Mouse (Mus musculus) intestine, embryonic 15.5 days (tissue): ENCODE results near the gene Stag1. TPM values are rescaled to one million over a fixed set of nuclear protein-coding genes. Genes with fewer than 3 reads are reported as not detected.

Experiments
- ATAC-seq: fragments of 200-750 bp; cut with Nextera tagmentation; 2 replicates; pipeline ENCODE4 v1.8.0; 2017; ENCODE audit warnings: moderate TSS enrichment, moderate library complexity
- H3K27ac ChIP-seq: fragments of 300-500 bp; sonication (generic); 2 replicates; pipeline ENCODE4 v1.5.1; 2015; ENCODE audit warnings: mild to moderate bottlenecking, inconsistent platforms
- H3K27me3 ChIP-seq: fragments of 300-500 bp; sonication (generic); replicated peaks from 2 replicates; pipeline ENCODE4 v1.6.1; 2015; ENCODE audit warnings: inconsistent platforms
- H3K36me3 ChIP-seq: fragments of 300-500 bp; sonication (generic); 2 replicates; pipeline ENCODE4 v1.6.1; 2015; ENCODE audit warnings: inconsistent platforms
- H3K4me1 ChIP-seq: fragments of 300-500 bp; sonication (generic); replicated peaks from 2 replicates; pipeline ENCODE4 v1.6.1; 2015; ENCODE audit warnings: inconsistent platforms
- H3K4me2 ChIP-seq: fragments of 300-500 bp; sonication (generic); replicated peaks from 2 replicates; pipeline ENCODE4 v1.6.1; 2015; ENCODE audit warnings: mild to moderate bottlenecking, inconsistent platforms
- H3K4me3 ChIP-seq: fragments of 300-500 bp; sonication (generic); replicated peaks from 2 replicates; pipeline ENCODE4 v1.5.1; 2015; ENCODE audit warnings: inconsistent platforms
- H3K9ac ChIP-seq: fragments of 300-500 bp; sonication (generic); 2 replicates; pipeline ENCODE4 v1.6.1; 2015; ENCODE audit warnings: inconsistent platforms
- H3K9me3 ChIP-seq: fragments of 300-500 bp; sonication (generic); 2 replicates; pipeline ENCODE4 v1.6.1; 2016; ENCODE audit warnings: inconsistent platforms
- WGBS: fragments of 180-500 bp; shearing (Covaris S2); methylation state at CpG from one replicate; pipeline ENCODE4 v1.1.7; 2015; 5-methylcytosine and 5-hydroxymethylcytosine counted together
- polyA plus RNA-seq: library from polyadenylated mRNA; unstranded; fragments of >200 nt; fragmentation: Nextera tagmentation; extraction: Ambion mirVana; gene quantifications from 2 replicates; pipeline ENCODE4 v1.2.1, GENCODE M21; 2015

The Stag1 gene
- polyA plus RNA-seq, 1 experiment from 2014 or later: 37.3 TPM

DNA sequence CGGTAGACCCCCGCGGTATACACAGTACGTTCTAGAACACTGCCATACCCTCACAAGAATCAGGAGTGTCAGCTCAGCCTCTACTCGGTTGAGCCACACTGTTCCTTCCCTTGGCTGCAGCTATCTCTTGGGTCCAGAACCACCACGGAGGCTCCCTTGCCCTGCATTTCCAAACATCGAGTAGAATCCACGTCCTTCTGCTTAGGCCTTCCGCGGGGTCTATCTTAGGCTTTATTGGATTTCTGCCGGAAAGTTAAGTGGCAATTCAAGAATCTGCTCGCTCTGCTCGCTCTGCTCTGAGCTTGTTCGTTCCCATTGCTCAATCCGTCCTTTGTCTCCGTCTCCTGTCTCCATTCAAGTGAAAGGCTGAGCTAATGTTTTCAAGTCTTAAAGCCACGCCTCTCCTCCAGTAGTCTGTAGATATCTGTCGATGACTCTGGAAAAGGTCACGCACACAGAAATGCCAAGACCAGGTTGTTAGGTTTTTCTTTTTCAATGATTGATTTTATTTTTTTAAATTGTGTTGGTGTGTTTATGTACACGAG, 17.3 kb upstream of the Stag1 start:
- H3K9ac ChIP-seq: no peak overlapping the region
- H3K27me3 ChIP-seq: no peaks in the 10 kb centered on the region
- no peak overlapping the region for H3K4me3 ChIP-seq
- peak; percentile 32; the same call in 1 of the 2 replicates for ATAC-seq
- H3K27ac ChIP-seq: no peak overlapping the region
- H3K9me3 ChIP-seq: no peaks in the 10 kb centered on the region
- H3K4me2 ChIP-seq: peak overlapping the region; percentile 15; the same call in 1 of the 2 replicates
- 68% methylated on average over 20 of the region's 20 CpGs for WGBS
- no peaks in the 10 kb centered on the region for H3K36me3 ChIP-seq
- H3K4me1 ChIP-seq: peaks cover 17% of the 10 kb centered on the region; the same call in 1 of the 2 replicates

DNA sequence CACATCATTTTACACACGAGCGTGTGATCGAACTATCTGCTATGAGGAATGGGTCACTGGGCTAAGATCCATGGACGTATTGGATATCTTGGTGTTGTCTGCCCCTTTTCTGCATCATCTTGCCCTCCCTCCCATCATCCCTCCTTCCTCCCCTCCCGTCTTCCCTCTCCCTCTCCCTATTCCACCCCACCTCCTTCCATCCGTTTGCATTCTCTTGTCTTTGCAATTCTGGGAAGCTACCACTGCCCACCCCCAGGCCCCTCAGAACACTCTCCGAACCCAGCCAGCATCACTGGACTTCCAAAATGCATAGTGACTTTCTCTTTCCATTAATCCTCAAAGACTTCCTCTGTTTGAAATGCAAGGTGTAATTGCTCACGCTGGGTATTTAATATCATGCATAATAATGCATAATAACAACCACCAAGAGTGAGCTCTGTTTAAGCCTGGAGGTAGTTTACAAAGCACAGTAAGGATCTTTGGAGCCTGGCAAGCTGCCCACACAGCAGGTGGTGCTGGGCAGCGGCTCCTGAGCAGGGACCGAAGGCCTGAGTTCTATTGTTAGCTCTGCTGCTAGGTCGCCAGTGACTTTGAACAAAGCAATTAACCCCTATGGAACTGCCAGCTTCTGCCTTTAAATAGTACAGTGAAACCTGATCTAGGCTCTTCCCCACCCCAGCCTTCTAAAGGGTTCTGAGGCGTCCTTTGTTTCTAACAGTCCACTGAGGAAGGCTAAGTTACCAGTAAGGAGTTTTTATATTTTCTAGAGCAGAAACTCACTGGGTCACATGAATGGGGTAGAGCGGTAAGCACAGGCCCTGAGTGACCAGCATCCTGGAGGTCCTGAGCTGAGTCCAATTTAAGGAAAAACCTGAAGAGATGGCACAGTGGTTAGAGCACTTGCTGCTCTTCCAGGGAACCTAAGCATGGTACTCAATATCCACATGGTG, 15.8 kb upstream of the Stag1 start:
- WGBS: 49% methylated on average over 13 of the region's 13 CpGs
- H3K36me3 ChIP-seq: no peaks in the 10 kb centered on the region
- no peak overlapping the region for H3K9ac ChIP-seq
- peak overlapping the region; percentile 15; the same call in 1 of the 2 replicates for H3K27ac ChIP-seq
- no peaks in the 10 kb centered on the region for H3K27me3 ChIP-seq
- peaks cover 17% of the 10 kb centered on the region; the same call in 1 of the 2 replicates for H3K4me1 ChIP-seq
- H3K4me2 ChIP-seq: no peak overlapping the region
- peak; percentile 71 for ATAC-seq
- H3K9me3 ChIP-seq: no peaks in the 10 kb centered on the region
- no peak overlapping the region for H3K4me3 ChIP-seq

DNA sequence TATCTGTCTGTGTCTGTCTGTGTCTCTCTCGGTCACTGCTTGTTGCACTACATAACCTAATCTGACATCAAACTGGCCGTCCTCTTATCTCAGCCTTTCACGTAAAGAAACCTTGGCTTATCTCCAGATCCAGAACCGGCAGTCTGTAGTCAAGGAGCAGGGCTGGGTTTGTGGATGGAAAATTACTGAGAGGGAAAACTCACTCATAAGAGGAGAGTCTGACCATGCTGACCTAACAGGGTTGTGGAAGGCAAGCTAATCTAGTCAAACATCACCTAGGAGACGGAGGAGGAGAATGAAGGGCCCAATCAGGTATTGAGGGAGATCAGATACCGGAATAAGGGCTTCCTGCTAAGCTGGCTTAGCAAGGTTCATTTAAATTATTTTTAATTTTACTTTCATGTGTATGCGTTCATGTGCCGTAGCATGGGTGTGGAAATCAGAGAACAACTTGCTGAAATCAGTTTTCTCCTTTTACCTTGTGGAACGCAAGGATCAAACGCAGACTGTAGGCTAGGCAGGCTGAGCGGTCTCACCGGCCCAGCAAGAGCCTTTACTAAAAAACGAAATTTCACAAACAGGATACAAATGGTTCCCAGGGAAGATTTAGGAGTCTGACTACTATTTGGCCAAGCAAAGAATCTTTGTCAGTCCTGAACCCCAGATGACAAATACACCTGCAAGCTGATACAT, 14.6 kb upstream of the Stag1 start:
- peak; percentile 88 for ATAC-seq
- Histone ChIP-seq H3K4me3 (no peak overlapping the region), H3K27ac (no peak overlapping the region), H3K9me3 (no peaks in the 10 kb centered on the region), H3K9ac (no peak overlapping the region), H3K4me1 (peaks cover 17% of the 10 kb centered on the region; the same call in 1 of the 2 replicates), H3K36me3 (no peaks in the 10 kb centered on the region), H3K27me3 (no peaks in the 10 kb centered on the region), H3K4me2 (peak overlapping the region; percentile 16; the same call in 1 of the 2 replicates)
- WGBS: 45% methylated on average over 13 of the region's 13 CpGs

DNA sequence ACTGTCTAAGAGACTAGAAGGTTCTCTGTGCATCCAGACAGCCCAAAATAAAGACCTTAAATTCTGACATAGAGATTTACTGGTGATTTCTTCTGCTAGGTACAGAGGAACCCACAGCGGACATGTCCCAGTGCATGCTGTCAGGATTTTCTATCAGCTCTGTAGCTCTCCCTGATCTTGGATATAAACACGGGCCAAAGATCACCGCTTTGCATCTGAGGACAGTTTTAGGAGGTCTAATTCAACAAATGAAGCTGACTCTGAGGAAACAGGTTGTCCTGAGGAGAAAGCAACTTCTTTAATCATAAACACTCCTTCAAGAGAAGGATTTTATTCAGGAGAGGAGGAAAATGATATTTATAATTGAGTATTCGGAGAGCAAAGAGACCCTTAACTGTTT, 13.6 kb upstream of the Stag1 start:
- H3K4me2 ChIP-seq: peak overlapping the region; percentile 16; the same call in 1 of the 2 replicates
- H3K36me3 ChIP-seq: no peaks in the 10 kb centered on the region
- peaks cover 17% of the 10 kb centered on the region; the same call in 1 of the 2 replicates for H3K4me1 ChIP-seq
- 0 out of 2 replicates have a peak overlapping the region, but pooled peaks have one; percentile 11 for H3K27ac ChIP-seq
- H3K9me3 ChIP-seq: no peaks in the 10 kb centered on the region
- 43% methylated on average over 4 of the region's 4 CpGs for WGBS
- ATAC-seq: no peak
- H3K4me3 ChIP-seq: no peak overlapping the region
- no peaks in the 10 kb centered on the region for H3K27me3 ChIP-seq
- H3K9ac ChIP-seq: no peak overlapping the region; the same call in 1 of the 2 replicates

DNA sequence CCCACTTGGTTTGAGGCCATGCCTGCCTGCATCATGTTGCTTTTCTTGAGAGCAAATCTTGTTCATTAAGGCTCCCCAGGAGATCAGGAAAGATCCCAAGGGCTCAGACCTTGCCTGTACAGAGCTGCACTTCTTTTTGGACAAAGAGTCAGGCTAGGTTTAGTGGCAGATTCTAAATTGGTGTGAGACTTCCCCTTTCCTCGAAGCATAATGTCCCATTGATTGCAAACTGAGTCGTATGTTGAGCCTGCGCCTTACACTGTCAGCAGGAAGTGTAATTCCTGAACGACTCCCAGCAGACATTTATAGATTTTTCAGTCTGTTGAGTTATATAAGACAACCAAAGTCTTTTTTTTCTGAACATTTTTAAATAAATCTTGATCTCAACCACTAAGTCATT, 7.1 kb upstream of the Stag1 start:
- no peak for ATAC-seq
- WGBS: 61% methylated on average over 4 of the region's 4 CpGs

DNA sequence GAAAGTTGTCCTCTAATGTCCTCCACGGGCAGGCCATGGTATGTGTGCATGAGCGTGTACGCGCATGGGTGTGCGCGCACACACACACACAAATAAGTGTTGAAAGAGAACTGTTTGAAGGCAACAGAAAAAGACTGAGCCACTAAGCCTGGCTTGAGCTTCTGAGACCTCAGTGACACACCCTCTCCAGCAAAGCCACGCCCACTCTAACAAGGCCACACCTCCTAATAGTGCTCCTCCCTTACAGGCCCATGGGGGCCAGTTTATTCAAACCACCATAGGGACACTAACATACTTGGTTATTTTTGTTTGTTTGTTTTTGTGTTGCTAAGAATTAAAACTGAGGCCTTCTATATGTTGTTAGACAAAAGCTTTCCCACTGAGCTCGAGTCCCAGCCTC, 1.3 kb upstream of the Stag1 start:
- Histone ChIP-seq H3K9ac (no peak overlapping the region), H3K4me2 (no peak overlapping the region), H3K27me3 (no peaks in the 10 kb centered on the region), H3K9me3 (no peaks in the 10 kb centered on the region), H3K4me3 (no peak overlapping the region), H3K36me3 (no peaks in the 10 kb centered on the region), H3K27ac (no peak overlapping the region), H3K4me1 (no peaks in the 10 kb centered on the region)
- WGBS: 88% methylated on average over 8 of the region's 8 CpGs
- ATAC-seq: no peak

More for the DNA sequence above, 7.1 kb upstream of the Stag1 start:
- Histone ChIP-seq H3K9me3 (no peaks in the 10 kb centered on the region), H3K36me3 (no peaks in the 10 kb centered on the region), H3K4me2 (no peak overlapping the region), H3K9ac (no peak overlapping the region), H3K27ac (no peak overlapping the region), H3K4me1 (no peaks in the 10 kb centered on the region), H3K27me3 (no peaks in the 10 kb centered on the region), H3K4me3 (no peak overlapping the region)

DNA sequence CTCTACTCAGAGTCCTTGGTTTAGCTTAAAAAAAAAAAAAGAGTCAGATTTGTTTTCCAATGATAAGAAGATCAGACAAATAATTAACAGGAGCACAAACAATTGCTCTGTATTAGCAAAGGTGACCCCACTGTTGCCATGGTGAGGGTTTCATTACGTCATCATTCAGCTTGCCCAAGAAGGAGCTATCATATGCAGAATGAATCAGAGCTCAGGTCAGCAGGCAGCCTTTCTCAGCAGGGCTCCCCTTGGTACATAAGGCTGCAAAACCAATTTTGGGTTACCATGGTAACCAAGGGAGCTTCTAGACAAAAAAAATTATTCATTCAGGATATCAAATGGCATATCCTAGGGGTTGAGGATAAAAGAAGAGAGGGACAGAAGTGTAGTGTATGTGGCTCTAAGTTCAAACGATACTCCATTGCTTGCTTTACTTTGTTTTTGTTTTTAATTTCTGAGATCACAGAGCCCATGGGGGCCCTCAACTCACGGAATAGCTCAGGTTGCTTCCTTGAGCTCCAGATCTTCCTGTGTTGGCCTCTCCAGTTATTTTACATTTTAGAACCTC, 2.2 kb downstream of the Stag1 start:
- Histone ChIP-seq H3K9me3 (no peaks in the 10 kb centered on the region), H3K4me3 (no peak overlapping the region), H3K27me3 (no peaks in the 10 kb centered on the region), H3K36me3 (no peaks in the 10 kb centered on the region), H3K4me2 (no peak overlapping the region), H3K4me1 (no peaks in the 10 kb centered on the region), H3K27ac (no peak overlapping the region), H3K9ac (no peak overlapping the region)
- WGBS: 70% methylated on average over 3 of the region's 3 CpGs
- ATAC-seq: no peak

DNA sequence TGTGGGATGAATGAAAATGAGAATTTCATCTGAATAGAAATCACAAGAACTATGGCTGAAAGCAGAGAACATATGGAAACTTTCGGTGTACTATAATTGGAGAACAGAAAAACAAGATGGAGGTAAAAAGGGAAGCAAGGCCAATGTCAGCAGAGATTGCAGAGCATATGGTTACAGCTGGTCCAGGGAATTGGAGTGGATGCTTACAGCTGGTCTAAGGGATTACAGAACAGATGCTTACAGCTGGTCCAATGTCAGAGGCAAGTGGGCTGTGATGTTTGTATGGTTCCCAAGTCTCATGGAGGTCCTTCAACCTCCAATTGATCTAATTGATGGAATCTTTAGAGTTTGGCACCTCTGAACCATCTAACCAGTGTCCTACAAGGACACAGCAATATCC, 4.5 kb downstream of the Stag1 start:
- Histone ChIP-seq H3K9ac (no peak overlapping the region), H3K4me3 (no peak overlapping the region), H3K27ac (no peak overlapping the region), H3K4me1 (no peaks in the 10 kb centered on the region), H3K27me3 (no peaks in the 10 kb centered on the region), H3K9me3 (no peaks in the 10 kb centered on the region), H3K4me2 (no peak overlapping the region), H3K36me3 (no peaks in the 10 kb centered on the region)
- WGBS: 84% methylated on average over 1 of the region's 1 CpGs
- no peak for ATAC-seq

DNA sequence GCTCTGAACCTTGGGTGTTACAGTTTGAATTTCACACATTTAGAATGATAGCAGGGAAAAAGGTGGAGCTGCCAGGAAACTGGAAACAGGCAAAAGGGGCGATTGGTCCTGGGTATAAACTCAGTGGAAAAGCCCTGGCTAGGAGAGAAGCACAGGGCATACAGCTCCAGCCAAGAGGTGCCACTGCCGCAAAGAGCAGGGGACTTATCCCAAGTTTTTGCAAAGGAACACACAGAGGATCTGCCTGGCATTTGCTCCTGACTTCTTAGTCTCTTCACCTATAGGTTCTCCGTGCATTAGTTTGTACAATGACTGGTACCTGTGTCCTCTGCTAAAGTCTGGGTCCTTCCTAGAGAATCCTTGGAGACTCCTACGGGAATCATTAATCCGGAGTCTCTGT, 5.6 kb downstream of the Stag1 start:
- Histone ChIP-seq H3K36me3 (no peaks in the 10 kb centered on the region), H3K27ac (no peak overlapping the region), H3K4me1 (no peaks in the 10 kb centered on the region), H3K9ac (no peak overlapping the region), H3K4me3 (no peak overlapping the region), H3K9me3 (no peaks in the 10 kb centered on the region), H3K27me3 (no peaks in the 10 kb centered on the region), H3K4me2 (no peak overlapping the region)
- WGBS: 78% methylated on average over 5 of the region's 5 CpGs
- no peak for ATAC-seq

DNA sequence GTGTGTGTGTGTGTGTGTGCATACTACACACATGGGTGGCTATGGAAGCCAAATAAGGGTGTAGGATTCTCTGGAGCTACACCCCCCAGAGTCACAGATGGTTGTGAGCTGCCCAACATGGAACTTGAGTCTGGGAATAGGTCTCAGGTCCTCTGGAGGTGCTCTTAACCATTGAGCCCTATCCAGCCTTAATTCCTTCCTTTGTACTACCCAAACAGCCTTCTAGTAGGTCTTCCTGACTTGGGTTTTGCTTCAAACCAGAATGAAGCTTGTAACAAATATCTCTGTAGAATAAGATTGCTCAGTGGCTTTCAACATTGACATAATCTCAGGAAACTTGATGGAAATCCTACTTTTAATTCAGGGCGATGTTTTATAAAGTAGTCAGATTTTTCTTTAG, 7.9 kb downstream of the Stag1 start:
- H3K27ac ChIP-seq: no peak overlapping the region
- no peak overlapping the region for H3K9ac ChIP-seq
- H3K4me2 ChIP-seq: no peak overlapping the region
- 78% methylated on average over 1 of the region's 1 CpGs for WGBS
- H3K9me3 ChIP-seq: no peaks in the 10 kb centered on the region
- H3K27me3 ChIP-seq: no peaks in the 10 kb centered on the region
- no peak overlapping the region for H3K4me3 ChIP-seq
- no peaks in the 10 kb centered on the region for H3K36me3 ChIP-seq
- H3K4me1 ChIP-seq: no peaks in the 10 kb centered on the region
- ATAC-seq: no peak

DNA sequence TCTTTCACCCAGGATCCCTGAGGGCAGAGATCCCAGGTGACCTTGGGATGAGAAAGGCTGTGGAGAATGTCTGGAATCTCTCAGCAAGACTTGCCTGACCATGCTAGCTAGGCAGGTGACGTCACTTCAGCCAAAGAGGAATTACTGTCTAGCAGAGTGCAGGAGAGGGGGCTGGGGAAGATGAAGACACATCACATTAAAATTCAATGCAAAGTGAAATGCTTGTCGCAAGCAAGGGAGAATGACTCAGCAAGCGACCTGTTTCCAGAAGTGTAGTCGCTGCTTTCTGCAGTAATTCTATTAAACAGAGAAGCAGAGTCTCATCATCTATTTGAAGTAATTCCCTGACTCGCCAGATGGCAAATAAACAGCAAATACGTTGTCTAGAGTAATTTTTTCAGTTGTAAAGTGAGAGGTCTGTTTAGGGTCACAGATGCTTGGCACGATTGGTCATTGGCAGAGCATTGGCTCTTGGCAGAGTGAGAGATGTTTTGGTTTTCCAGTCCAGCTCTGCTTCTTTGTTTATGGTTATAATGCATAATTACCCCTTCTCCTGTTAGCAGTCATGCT, 8.5 kb downstream of the Stag1 start:
- no peak overlapping the region for H3K4me3 ChIP-seq
- WGBS: 29% methylated on average over 7 of the region's 7 CpGs
- no peak for ATAC-seq

More for the DNA sequence above, 8.5 kb downstream of the Stag1 start:
- no peaks in the 10 kb centered on the region for H3K36me3 ChIP-seq
- no peak overlapping the region for H3K9ac ChIP-seq
- H3K4me2 ChIP-seq: no peak overlapping the region
- H3K9me3 ChIP-seq: no peaks in the 10 kb centered on the region
- no peak overlapping the region for H3K27ac ChIP-seq
- H3K27me3 ChIP-seq: no peaks in the 10 kb centered on the region
- no peaks in the 10 kb centered on the region for H3K4me1 ChIP-seq
